Mouse (Mus musculus): Measurements from ENCODE around the gene Lats2. TPM values are rescaled to one million over a fixed set of nuclear protein-coding genes. Genes with fewer than 3 reads are reported as not detected.
"Not testable (repeated sequence)": the region's sequence is repeated elsewhere in the genome, so short reads cannot be mapped to it uniquely, and the experiment has no call there.

Lats2 gene
- total and polyA plus RNA-seq, 2 experiments from 2014 or later, result 3.8 to 7.7 TPM

DNA sequence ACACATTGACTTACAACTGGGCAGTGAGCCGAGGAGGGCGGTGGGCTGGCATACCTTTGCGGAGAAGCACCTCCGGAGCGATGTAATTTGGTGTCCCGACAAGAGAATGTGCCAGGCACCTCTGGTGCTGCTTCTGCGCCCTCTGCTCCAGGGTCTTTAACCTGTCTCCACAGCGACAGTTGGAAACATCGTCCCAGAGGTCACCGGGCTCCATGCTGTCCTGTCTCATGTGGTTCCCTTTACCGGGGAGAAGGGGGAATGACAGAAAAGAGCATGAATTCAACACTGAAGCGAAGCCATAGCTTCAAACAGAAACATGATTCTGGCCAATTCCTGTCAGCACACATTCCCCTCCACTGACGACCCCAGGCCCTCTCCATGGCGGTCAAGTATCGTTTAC, 62.1 kb downstream of the Lats2 start:
- 92% methylated on average over 15 of the region's 15 CpGs for WGBS
- no peak for TF ChIP-seq CTCF (IDR thresholded peaks at IDR 0.05)
- no peak overlapping the region for H3K4me3 ChIP-seq (ENCODE audit: low read depth, low read length)
- H3K4me2 ChIP-seq (ENCODE audit: low read depth, low read length, poor library complexity, severe bottlenecking), result no peak overlapping the region
- no peaks in the 10 kb centered on the region for H3K9me3 ChIP-seq (ENCODE audit: low read length)
- no peak overlapping the region for H3K9ac ChIP-seq (replicated peaks; ENCODE audit: low read length, poor library complexity, severe bottlenecking)
- H3K4me1 ChIP-seq (ENCODE audit: insufficient read depth, low read length), result no peaks in the 10 kb centered on the region
- ATAC-seq (ENCODE audit: low FRiP score) (no peak), DNase-seq (ENCODE audit: low spot score) (no peak)
- peaks cover 5% of the 10 kb centered on the region; the same call in 1 of the 2 replicates for H3K36me3 ChIP-seq (ENCODE audit: insufficient read depth, low read length)
- no peak overlapping the region for H3K27ac ChIP-seq (ENCODE audit: low read depth, low read length)
- H3K27me3 ChIP-seq (ENCODE audit: insufficient read depth, low read length), result no peaks in the 10 kb centered on the region

DNA sequence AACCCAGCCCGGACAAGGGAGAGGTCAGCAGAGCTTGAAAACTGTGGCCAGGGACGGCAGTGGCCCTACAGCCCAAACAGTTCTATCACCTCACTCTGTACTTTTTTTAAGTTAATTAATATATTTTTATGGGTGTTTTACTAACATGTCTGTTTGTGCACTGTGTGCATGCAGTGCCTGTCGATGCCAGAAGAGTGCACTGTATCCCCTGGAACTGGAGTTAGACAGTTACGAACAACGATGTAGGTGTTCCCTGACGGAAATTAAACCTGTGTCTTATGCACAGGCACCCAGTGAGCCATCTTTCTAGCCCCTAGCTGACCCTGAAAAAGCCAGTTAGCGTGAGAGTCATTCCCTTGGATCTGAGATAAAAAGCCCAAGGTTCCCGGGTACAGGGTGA, 62.6 kb downstream of the Lats2 start:
- H3K9me3 ChIP-seq (ENCODE audit: low read length), result no peaks in the 10 kb centered on the region
- no peak for ATAC-seq (ENCODE audit: low FRiP score)
- DNase-seq (ENCODE audit: low spot score), result peak; percentile 40
- H3K4me3 ChIP-seq (ENCODE audit: low read depth, low read length), result no peak overlapping the region
- H3K9ac ChIP-seq (replicated peaks; ENCODE audit: low read length, poor library complexity, severe bottlenecking), result no peak overlapping the region
- TF ChIP-seq CTCF (IDR thresholded peaks at IDR 0.05), result peak; percentile 67
- 89% methylated on average over 8 of the region's 8 CpGs for WGBS
- no peak overlapping the region for H3K27ac ChIP-seq (ENCODE audit: low read depth, low read length)
- H3K36me3 ChIP-seq (ENCODE audit: insufficient read depth, low read length), result peaks cover 5% of the 10 kb centered on the region; the same call in 1 of the 2 replicates
- H3K27me3 ChIP-seq (ENCODE audit: insufficient read depth, low read length), result no peaks in the 10 kb centered on the region
- H3K4me2 ChIP-seq (ENCODE audit: low read depth, low read length, poor library complexity, severe bottlenecking), result no peak overlapping the region
- no peaks in the 10 kb centered on the region for H3K4me1 ChIP-seq (ENCODE audit: insufficient read depth, low read length)

- no peak overlapping the region for H3K9ac ChIP-seq (replicated peaks; ENCODE audit: low read length, poor library complexity, severe bottlenecking)
- H3K4me3 ChIP-seq (ENCODE audit: low read depth, low read length), result no peak overlapping the region
- no peak overlapping the region for H3K27ac ChIP-seq (ENCODE audit: low read depth, low read length)
- H3K4me1 ChIP-seq (ENCODE audit: insufficient read depth, low read length), result no peaks in the 10 kb centered on the region
- TF ChIP-seq CTCF (IDR thresholded peaks at IDR 0.05), result no peak
- no peak overlapping the region for H3K4me2 ChIP-seq (ENCODE audit: low read depth, low read length, poor library complexity, severe bottlenecking)
- DNase-seq (ENCODE audit: low spot score) (no peak), ATAC-seq (ENCODE audit: low FRiP score) (no peak)
- H3K36me3 ChIP-seq (ENCODE audit: insufficient read depth, low read length), result no peaks in the 10 kb centered on the region; the same call in 1 of the 2 replicates
- no peaks in the 10 kb centered on the region for H3K9me3 ChIP-seq (ENCODE audit: low read length)
- no peaks in the 10 kb centered on the region for H3K27me3 ChIP-seq (ENCODE audit: insufficient read depth, low read length)
- 84% methylated on average over 16 of the region's 16 CpGs for WGBS
These were observed 63.9 kb downstream of the Lats2 start for GRCm38 (mm10) chr14:57694246-57694645.

DNA sequence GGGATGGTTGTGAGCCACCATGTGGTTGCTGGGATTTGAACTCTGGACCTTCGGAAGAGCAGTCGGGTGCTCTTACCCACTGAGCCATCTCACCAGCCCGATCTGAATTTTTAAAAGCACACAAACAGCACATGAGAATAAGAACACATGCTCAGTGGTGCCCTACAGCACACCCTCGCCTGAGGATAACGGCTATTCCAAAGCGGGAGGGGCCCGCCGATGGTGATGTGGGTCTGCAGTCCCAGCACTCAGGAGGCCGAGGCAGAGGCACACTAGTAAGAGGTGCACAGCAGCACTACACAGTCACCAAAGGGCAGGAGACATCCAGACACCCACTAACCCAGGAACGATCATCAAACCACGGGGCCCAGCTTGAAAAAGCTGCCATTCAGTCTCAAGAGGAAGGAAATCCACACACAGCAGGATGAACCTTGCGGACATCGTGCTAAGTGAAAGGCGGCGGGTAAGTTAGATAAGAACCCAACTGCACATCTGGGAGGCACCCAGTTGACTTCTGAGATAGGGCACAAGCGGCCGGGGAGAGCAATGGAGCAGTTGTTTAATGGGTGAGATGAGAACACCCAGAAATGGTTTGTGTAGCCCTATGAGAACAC, 65.6 kb downstream of the Lats2 start:
- TF ChIP-seq CTCF (IDR thresholded peaks at IDR 0.05), result no peak
- 91% methylated on average over 17 of the region's 17 CpGs for WGBS
- Histone ChIP-seq H3K4me3 (ENCODE audit: low read depth, low read length) (no peak overlapping the region), H3K36me3 (ENCODE audit: insufficient read depth, low read length) (no peaks in the 10 kb centered on the region; the same call in 1 of the 2 replicates), H3K9me3 (ENCODE audit: low read length) (no peaks in the 10 kb centered on the region), H3K4me2 (ENCODE audit: low read depth, low read length, poor library complexity, severe bottlenecking) (no peak overlapping the region), H3K4me1 (ENCODE audit: insufficient read depth, low read length) (no peaks in the 10 kb centered on the region), H3K27me3 (ENCODE audit: insufficient read depth, low read length) (no peaks in the 10 kb centered on the region), H3K9ac (replicated peaks; ENCODE audit: low read length, poor library complexity, severe bottlenecking) (no peak overlapping the region), H3K27ac (ENCODE audit: low read depth, low read length) (no peak overlapping the region)
- no peak for DNase-seq (ENCODE audit: low spot score)
- ATAC-seq (ENCODE audit: low FRiP score), result no peak

- DNase-seq (ENCODE audit: low spot score) (no peak), ATAC-seq (ENCODE audit: low FRiP score) (no peak)
- Histone ChIP-seq H3K27me3 (ENCODE audit: insufficient read depth, low read length) (no peaks in the 10 kb centered on the region), H3K36me3 (ENCODE audit: insufficient read depth, low read length) (no peaks in the 10 kb centered on the region; the same call in 1 of the 2 replicates), H3K9me3 (ENCODE audit: low read length) (no peaks in the 10 kb centered on the region), H3K4me3 (ENCODE audit: low read depth, low read length) (no peak overlapping the region), H3K9ac (replicated peaks; ENCODE audit: low read length, poor library complexity, severe bottlenecking) (no peak overlapping the region), H3K4me1 (ENCODE audit: insufficient read depth, low read length) (no peaks in the 10 kb centered on the region), H3K4me2 (ENCODE audit: low read depth, low read length, poor library complexity, severe bottlenecking) (no peak overlapping the region), H3K27ac (ENCODE audit: low read depth, low read length) (no peak overlapping the region)
- WGBS, result 96% methylated on average over 24 of the region's 24 CpGs
- no peak for TF ChIP-seq CTCF (IDR thresholded peaks at IDR 0.05)
These were observed 66.9 kb downstream of the Lats2 start for GRCm38 (mm10) chr14:57691316-57691715.

GRCm38 (mm10) chr14:57690681-57691080, 67.5 kb downstream of the Lats2 start:
- H3K36me3 ChIP-seq (ENCODE audit: insufficient read depth, low read length), result no peaks in the 10 kb centered on the region; the same call in 1 of the 2 replicates
- no peaks in the 10 kb centered on the region for H3K4me1 ChIP-seq (ENCODE audit: insufficient read depth, low read length)
- no peak for TF ChIP-seq CTCF (IDR thresholded peaks at IDR 0.05)
- no peaks in the 10 kb centered on the region for H3K9me3 ChIP-seq (ENCODE audit: low read length)
- H3K4me3 ChIP-seq (ENCODE audit: low read depth, low read length), result no peak overlapping the region
- WGBS, result 91% methylated on average over 8 of the region's 8 CpGs
- DNase-seq (ENCODE audit: low spot score), result no peak
- ATAC-seq (ENCODE audit: low FRiP score), result no peak
- H3K4me2 ChIP-seq (ENCODE audit: low read depth, low read length, poor library complexity, severe bottlenecking), result no peak overlapping the region
- H3K27ac ChIP-seq (ENCODE audit: low read depth, low read length), result no peak overlapping the region
- H3K27me3 ChIP-seq (ENCODE audit: insufficient read depth, low read length), result no peaks in the 10 kb centered on the region
- no peak overlapping the region for H3K9ac ChIP-seq (replicated peaks; ENCODE audit: low read length, poor library complexity, severe bottlenecking)

- not testable (repeated sequence) for H3K27me3 ChIP-seq (ENCODE audit: insufficient read depth, low read length); DNase-seq (ENCODE audit: low spot score); H3K4me2 ChIP-seq (ENCODE audit: low read depth, low read length, poor library complexity, severe bottlenecking); H3K4me3 ChIP-seq (ENCODE audit: low read depth, low read length); H3K4me1 ChIP-seq (ENCODE audit: insufficient read depth, low read length); H3K9me3 ChIP-seq (ENCODE audit: low read length); H3K9ac ChIP-seq (replicated peaks; ENCODE audit: low read length, poor library complexity, severe bottlenecking); H3K36me3 ChIP-seq (ENCODE audit: insufficient read depth, low read length); H3K27ac ChIP-seq (ENCODE audit: low read depth, low read length); ATAC-seq (ENCODE audit: low FRiP score)
- WGBS, result 95% methylated on average over 7 of the region's 7 CpGs
These were observed 70.1 kb downstream of the Lats2 start for GRCm38 (mm10) chr14:57688066-57688465.

Data from midbrain, postnatal 0 days (tissue).